Mouse (Mus musculus): ENCODE measurements around the gene Pfn1. TPM values are rescaled to one million over a fixed set of nuclear protein-coding genes. Genes with fewer than 3 reads are reported as not detected.

The Pfn1 gene
- polyA plus RNA-seq, 1 experiment from 2014 or later = 2,065 TPM

DNA sequence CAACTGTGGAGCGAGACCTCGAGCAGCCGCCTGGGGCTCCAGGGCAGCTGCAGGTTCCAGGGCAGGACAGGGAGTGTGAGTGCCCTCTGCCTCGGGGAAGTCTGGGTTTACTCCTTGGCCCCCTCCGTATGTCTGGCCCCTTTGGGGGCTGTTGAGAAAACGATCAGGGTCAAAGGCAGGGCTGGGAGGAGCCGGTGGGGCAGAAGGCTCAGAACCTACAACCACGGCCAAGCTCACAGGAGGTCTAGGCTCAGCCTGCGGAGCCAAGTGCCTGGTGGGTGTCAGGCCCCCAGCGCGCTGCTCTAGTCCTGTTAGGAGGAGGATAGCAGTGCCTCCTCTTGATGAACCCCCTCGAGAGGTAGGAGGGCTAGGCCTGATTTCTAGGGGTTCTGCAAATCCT lies 26.7 kb upstream of the Pfn1 start:
- Histone ChIP-seq H3K9ac (replicated peaks; ENCODE audit: low read depth, low read length) (no peak overlapping the region), H3K4me3 (ENCODE audit: low read depth, low read length) (no peak overlapping the region), H3K36me3 (ENCODE audit: control insufficient read depth, insufficient read depth, low read length) (peaks cover 37% of the 10 kb centered on the region), H3K4me1 (ENCODE audit: control insufficient read depth, insufficient read depth, low read length) (peaks cover 6% of the 10 kb centered on the region), H3K27me3 (ENCODE audit: control insufficient read depth, insufficient read depth, low read length) (no peaks in the 10 kb centered on the region), H3K4me2 (replicated peaks; ENCODE audit: low read depth, low read length) (no peak overlapping the region), H3K9me3 (ENCODE audit: control insufficient read depth, low read depth, low read length) (no peaks in the 10 kb centered on the region), H3K27ac (ENCODE audit: low read length) (no peak overlapping the region)
- 62% methylated on average over 12 of the region's 12 CpGs for WGBS
- no peak for ATAC-seq (ENCODE audit: insufficient number of reproducible peaks, insufficient read depth, low FRiP score, low read depth)

DNA sequence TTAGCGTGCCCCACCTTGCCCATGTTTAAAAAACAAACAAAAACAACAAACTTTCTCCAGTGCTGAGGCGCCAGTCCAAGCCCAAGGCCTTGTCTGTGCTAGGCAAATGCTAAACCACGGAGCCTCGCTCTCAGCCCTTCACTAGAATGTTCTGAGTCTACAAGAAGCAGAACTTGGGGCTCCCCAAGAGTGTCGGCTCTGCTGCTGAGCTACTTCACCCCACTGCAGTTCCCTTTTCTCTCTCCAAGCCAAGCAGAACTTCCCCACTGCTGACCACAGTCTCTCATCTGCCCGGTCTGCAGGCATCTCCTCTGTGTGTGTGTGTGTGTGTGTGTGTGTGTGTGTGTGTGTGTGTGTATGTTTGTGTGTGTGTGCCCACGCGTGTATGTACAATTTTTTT lies 25.4 kb upstream of the Pfn1 start:
- H3K36me3 ChIP-seq (ENCODE audit: control insufficient read depth, insufficient read depth, low read length) = peaks cover 47% of the 10 kb centered on the region
- no peak overlapping the region for H3K27ac ChIP-seq (ENCODE audit: low read length)
- 90% methylated on average over 8 of the region's 8 CpGs for WGBS
- H3K4me1 ChIP-seq (ENCODE audit: control insufficient read depth, insufficient read depth, low read length) = peaks cover 6% of the 10 kb centered on the region
- H3K4me3 ChIP-seq (ENCODE audit: low read depth, low read length) = no peak overlapping the region
- no peak for ATAC-seq (ENCODE audit: insufficient number of reproducible peaks, insufficient read depth, low FRiP score, low read depth)
- no peak overlapping the region for H3K9ac ChIP-seq (replicated peaks; ENCODE audit: low read depth, low read length)
- H3K9me3 ChIP-seq (ENCODE audit: control insufficient read depth, low read depth, low read length) = no peaks in the 10 kb centered on the region
- no peaks in the 10 kb centered on the region for H3K27me3 ChIP-seq (ENCODE audit: control insufficient read depth, insufficient read depth, low read length)
- no peak overlapping the region for H3K4me2 ChIP-seq (replicated peaks; ENCODE audit: low read depth, low read length)

DNA sequence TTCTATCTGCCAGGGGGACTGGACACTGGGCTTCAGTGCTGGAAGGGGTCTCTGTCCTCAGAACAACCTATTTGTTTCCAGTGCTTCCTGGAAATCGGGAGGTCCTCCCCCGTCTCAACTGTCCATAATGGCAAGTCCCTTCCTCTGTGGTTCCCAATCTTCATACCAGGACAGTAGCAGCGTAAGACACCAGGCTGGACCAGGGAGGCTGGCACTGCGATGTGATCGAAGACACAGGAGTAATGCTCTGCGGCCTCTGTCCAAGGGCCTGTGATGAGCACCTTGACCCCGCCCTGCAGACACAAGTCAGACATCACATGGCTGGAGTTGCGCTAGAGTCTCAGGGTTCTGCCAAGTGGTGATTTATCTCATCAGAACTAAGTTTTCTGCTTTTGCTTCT lies 24.9 kb upstream of the Pfn1 start:
- 91% methylated on average over 8 of the region's 8 CpGs for WGBS
- H3K36me3 ChIP-seq (ENCODE audit: control insufficient read depth, insufficient read depth, low read length) = peaks cover 44% of the 10 kb centered on the region
- no peak overlapping the region for H3K4me3 ChIP-seq (ENCODE audit: low read depth, low read length)
- no peak overlapping the region for H3K4me2 ChIP-seq (replicated peaks; ENCODE audit: low read depth, low read length)
- peaks cover 6% of the 10 kb centered on the region for H3K4me1 ChIP-seq (ENCODE audit: control insufficient read depth, insufficient read depth, low read length)
- ATAC-seq (ENCODE audit: insufficient number of reproducible peaks, insufficient read depth, low FRiP score, low read depth) = no peak
- no peak overlapping the region for H3K9ac ChIP-seq (replicated peaks; ENCODE audit: low read depth, low read length)
- H3K9me3 ChIP-seq (ENCODE audit: control insufficient read depth, low read depth, low read length) = no peaks in the 10 kb centered on the region
- no peaks in the 10 kb centered on the region for H3K27me3 ChIP-seq (ENCODE audit: control insufficient read depth, insufficient read depth, low read length)
- no peak overlapping the region for H3K27ac ChIP-seq (ENCODE audit: low read length)

DNA sequence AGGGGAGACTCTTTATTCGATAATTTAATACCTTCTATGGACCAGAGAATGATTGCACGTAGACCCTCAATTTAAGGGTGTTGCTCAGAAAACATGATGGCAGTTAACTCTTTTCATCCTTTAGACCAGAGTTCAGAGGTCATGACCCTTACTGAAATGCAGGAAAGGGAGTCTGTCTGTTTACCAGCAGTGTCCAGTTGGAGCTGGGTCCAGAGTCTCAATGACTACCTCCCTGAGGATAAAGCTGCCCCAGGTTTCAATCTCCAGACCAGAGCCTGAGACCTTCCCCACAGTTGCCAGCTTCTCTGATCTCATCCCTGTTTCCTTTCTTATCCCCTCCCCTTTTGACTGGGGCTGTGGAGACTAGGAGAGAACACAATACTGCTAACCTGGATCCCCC lies 24.1 kb upstream of the Pfn1 start:
- 82% methylated on average over 2 of the region's 2 CpGs for WGBS
- H3K9ac ChIP-seq (replicated peaks; ENCODE audit: low read depth, low read length) = no peak overlapping the region
- no peak overlapping the region for H3K27ac ChIP-seq (ENCODE audit: low read length)
- no peaks in the 10 kb centered on the region for H3K27me3 ChIP-seq (ENCODE audit: control insufficient read depth, insufficient read depth, low read length)
- no peaks in the 10 kb centered on the region for H3K9me3 ChIP-seq (ENCODE audit: control insufficient read depth, low read depth, low read length)
- H3K4me1 ChIP-seq (ENCODE audit: control insufficient read depth, insufficient read depth, low read length) = peaks cover 6% of the 10 kb centered on the region
- no peak overlapping the region for H3K4me3 ChIP-seq (ENCODE audit: low read depth, low read length)
- ATAC-seq (ENCODE audit: insufficient number of reproducible peaks, insufficient read depth, low FRiP score, low read depth) = no peak
- H3K36me3 ChIP-seq (ENCODE audit: control insufficient read depth, insufficient read depth, low read length) = peaks cover 44% of the 10 kb centered on the region
- no peak overlapping the region for H3K4me2 ChIP-seq (replicated peaks; ENCODE audit: low read depth, low read length)

DNA sequence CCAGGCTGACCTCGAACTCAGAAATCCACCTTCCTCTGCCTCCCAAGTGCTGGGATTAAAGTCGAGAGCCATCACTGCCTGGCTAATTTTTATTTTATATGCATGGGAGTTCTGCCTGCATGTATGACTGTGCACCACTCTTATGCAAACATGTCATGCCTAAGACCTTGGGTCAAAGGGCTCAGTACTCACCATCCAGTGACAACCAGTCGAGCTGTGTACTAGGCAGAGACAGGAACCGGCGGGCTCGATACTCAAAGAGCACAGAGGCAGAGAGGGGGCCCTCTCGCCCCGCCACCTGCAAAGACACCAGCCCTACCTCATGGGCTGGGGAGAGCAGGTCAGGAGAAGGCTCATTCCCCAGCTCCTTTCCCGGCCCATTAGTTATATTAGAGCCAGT lies 23.6 kb upstream of the Pfn1 start:
- Histone ChIP-seq H3K9ac (replicated peaks; ENCODE audit: low read depth, low read length) (no peak overlapping the region), H3K9me3 (ENCODE audit: control insufficient read depth, low read depth, low read length) (no peaks in the 10 kb centered on the region), H3K4me3 (ENCODE audit: low read depth, low read length) (no peak overlapping the region), H3K36me3 (ENCODE audit: control insufficient read depth, insufficient read depth, low read length) (peaks cover 44% of the 10 kb centered on the region), H3K27ac (ENCODE audit: low read length) (no peak overlapping the region), H3K27me3 (ENCODE audit: control insufficient read depth, insufficient read depth, low read length) (no peaks in the 10 kb centered on the region), H3K4me1 (ENCODE audit: control insufficient read depth, insufficient read depth, low read length) (peaks cover 6% of the 10 kb centered on the region), H3K4me2 (replicated peaks; ENCODE audit: low read depth, low read length) (no peak overlapping the region)
- ATAC-seq (ENCODE audit: insufficient number of reproducible peaks, insufficient read depth, low FRiP score, low read depth) = no peak
- WGBS = 76% methylated on average over 9 of the region's 9 CpGs

DNA sequence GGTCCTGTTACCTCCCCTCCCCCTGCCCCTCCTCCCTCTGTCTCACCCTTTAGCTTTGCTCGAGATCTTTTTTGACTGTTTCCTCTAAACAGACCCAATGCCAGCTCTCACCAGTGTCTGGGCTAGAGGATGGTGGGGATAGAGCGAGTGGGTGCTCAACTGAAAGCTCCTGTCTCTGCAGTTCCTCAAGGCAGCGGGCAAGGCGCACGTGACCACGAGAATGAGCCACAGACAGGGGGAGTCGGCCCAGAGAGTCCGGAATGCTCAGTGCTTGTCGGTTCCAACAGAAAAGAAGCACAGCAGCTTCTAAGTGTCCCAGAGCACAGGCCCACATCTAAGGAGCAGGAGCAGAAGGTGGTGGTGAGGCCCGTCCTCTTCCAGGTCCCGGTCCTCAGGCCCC lies 20.1 kb upstream of the Pfn1 start:
- H3K4me2 ChIP-seq (replicated peaks; ENCODE audit: low read depth, low read length) = no peak overlapping the region
- H3K9me3 ChIP-seq (ENCODE audit: control insufficient read depth, low read depth, low read length) = no peaks in the 10 kb centered on the region
- no peak overlapping the region for H3K9ac ChIP-seq (replicated peaks; ENCODE audit: low read depth, low read length)
- H3K27ac ChIP-seq (ENCODE audit: low read length) = no peak overlapping the region
- H3K4me1 ChIP-seq (ENCODE audit: control insufficient read depth, insufficient read depth, low read length) = peaks cover 12% of the 10 kb centered on the region
- peaks cover 30% of the 10 kb centered on the region for H3K36me3 ChIP-seq (ENCODE audit: control insufficient read depth, insufficient read depth, low read length)
- 67% methylated on average over 11 of the region's 11 CpGs for WGBS
- H3K27me3 ChIP-seq (ENCODE audit: control insufficient read depth, insufficient read depth, low read length) = no peaks in the 10 kb centered on the region
- ATAC-seq (ENCODE audit: insufficient number of reproducible peaks, insufficient read depth, low FRiP score, low read depth) = no peak
- H3K4me3 ChIP-seq (ENCODE audit: low read depth, low read length) = no peak overlapping the region

DNA sequence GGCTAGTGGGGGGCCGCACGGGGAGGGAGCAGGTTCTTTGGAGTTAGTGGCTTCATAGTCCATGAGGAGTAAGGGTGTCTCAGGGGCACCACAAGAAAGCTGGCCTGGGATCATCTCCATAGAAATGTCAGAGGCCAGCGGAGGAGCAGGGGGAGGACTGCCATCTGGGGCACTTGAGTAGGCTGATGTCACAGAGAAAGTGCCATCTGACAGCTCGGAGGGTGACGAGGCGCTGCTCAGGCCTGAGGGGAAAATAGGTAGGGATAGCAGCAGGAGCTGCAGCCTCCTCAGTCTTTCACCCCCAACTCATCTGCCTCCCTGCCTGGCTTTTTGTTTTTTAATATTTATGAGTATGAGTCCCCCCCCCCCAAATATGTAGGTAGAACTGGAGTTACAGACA lies 19.6 kb upstream of the Pfn1 start:
- H3K9ac ChIP-seq (replicated peaks; ENCODE audit: low read depth, low read length) = no peak overlapping the region
- no peaks in the 10 kb centered on the region for H3K9me3 ChIP-seq (ENCODE audit: control insufficient read depth, low read depth, low read length)
- no peak overlapping the region for H3K4me3 ChIP-seq (ENCODE audit: low read depth, low read length)
- peaks cover 27% of the 10 kb centered on the region for H3K36me3 ChIP-seq (ENCODE audit: control insufficient read depth, insufficient read depth, low read length)
- H3K4me2 ChIP-seq (replicated peaks; ENCODE audit: low read depth, low read length) = no peak overlapping the region
- H3K4me1 ChIP-seq (ENCODE audit: control insufficient read depth, insufficient read depth, low read length) = peaks cover 12% of the 10 kb centered on the region
- no peak overlapping the region for H3K27ac ChIP-seq (ENCODE audit: low read length)
- 85% methylated on average over 6 of the region's 6 CpGs for WGBS
- H3K27me3 ChIP-seq (ENCODE audit: control insufficient read depth, insufficient read depth, low read length) = no peaks in the 10 kb centered on the region
- no peak for ATAC-seq (ENCODE audit: insufficient number of reproducible peaks, insufficient read depth, low FRiP score, low read depth)

DNA sequence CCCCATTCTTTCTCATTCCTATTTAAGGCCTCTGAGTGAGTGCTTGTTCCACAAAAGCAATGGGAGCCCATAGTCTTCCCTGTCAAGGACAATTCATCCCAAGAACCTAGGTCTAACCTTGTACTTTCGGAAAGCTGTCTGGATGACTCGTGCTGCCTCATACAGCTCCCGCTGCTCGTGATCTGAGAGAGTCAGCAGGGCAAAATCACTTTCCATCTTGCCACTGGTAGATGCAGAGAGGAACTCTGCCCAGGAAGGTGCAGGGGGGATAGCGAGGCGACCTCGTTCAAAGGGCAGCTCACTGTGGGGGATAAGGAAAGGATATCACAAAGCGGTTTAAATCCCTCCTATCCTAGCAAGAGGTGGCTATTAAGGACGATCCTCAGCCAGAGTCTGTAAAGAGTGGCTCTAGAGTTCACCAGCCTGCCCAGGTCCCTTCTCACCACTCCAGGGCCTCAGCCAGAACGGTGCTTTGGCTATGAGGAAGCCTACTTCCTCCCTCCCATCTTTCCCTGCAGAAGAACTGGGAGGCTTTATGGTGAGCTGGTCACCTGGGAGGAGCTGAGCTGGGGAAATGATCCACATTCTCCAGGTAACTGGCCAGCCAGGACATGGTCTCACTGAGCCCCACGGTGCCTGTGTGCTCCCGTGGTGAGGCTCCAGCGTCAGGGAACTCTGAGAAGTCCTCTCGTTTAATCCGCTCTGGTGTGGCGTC lies 17.0 kb upstream of the Pfn1 start:
- H3K4me2 ChIP-seq (replicated peaks; ENCODE audit: low read depth, low read length) = 0 out of 2 replicates have a peak overlapping the region, but pooled peaks have one; percentile 81
- no peak overlapping the region for H3K9ac ChIP-seq (replicated peaks; ENCODE audit: low read depth, low read length)
- no peak for ATAC-seq (ENCODE audit: insufficient number of reproducible peaks, insufficient read depth, low FRiP score, low read depth)
- no peak overlapping the region for H3K27ac ChIP-seq (ENCODE audit: low read length)
- H3K36me3 ChIP-seq (ENCODE audit: control insufficient read depth, insufficient read depth, low read length) = peaks cover 19% of the 10 kb centered on the region
- peaks cover 19% of the 10 kb centered on the region for H3K4me1 ChIP-seq (ENCODE audit: control insufficient read depth, insufficient read depth, low read length)
- H3K27me3 ChIP-seq (ENCODE audit: control insufficient read depth, insufficient read depth, low read length) = no peaks in the 10 kb centered on the region
- WGBS = 84% methylated on average over 16 of the region's 16 CpGs
- H3K4me3 ChIP-seq (ENCODE audit: low read depth, low read length) = no peak overlapping the region
- H3K9me3 ChIP-seq (ENCODE audit: control insufficient read depth, low read depth, low read length) = no peaks in the 10 kb centered on the region

DNA sequence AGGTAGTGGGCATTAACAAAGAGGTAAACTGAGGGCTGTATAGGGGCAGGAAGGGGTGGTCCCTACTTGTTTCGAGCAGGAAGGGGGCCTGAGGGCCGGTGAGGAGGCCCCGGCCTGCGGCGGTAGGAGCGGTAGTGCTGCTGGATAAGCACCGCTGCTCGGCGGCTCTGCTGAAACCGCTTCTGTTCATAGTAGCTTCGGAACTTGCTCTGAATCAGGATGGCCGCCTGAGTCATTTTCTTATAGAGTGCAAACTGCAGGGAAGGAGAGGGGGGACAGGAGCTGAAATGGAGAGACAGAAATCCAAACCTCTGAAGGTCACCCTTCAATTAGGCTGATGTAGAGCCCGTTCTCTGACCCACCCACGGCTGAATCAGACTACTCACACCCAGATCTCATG lies 16.0 kb upstream of the Pfn1 start:
- no peaks in the 10 kb centered on the region for H3K9me3 ChIP-seq (ENCODE audit: control insufficient read depth, low read depth, low read length)
- ATAC-seq (ENCODE audit: insufficient number of reproducible peaks, insufficient read depth, low FRiP score, low read depth) = no peak
- WGBS = 42% methylated on average over 14 of the region's 14 CpGs

More for the DNA sequence above, 16.0 kb upstream of the Pfn1 start:
- peaks cover 19% of the 10 kb centered on the region for H3K4me1 ChIP-seq (ENCODE audit: control insufficient read depth, insufficient read depth, low read length)
- H3K27me3 ChIP-seq (ENCODE audit: control insufficient read depth, insufficient read depth, low read length) = no peaks in the 10 kb centered on the region
- peaks cover 9% of the 10 kb centered on the region for H3K36me3 ChIP-seq (ENCODE audit: control insufficient read depth, insufficient read depth, low read length)
- peak overlapping the region; percentile 65 for H3K9ac ChIP-seq (replicated peaks; ENCODE audit: low read depth, low read length)
- peak overlapping the region; percentile 81 for H3K4me2 ChIP-seq (replicated peaks; ENCODE audit: low read depth, low read length)
- peak overlapping the region; percentile 98 for H3K27ac ChIP-seq (ENCODE audit: low read length)
- peak overlapping the region; percentile 64 for H3K4me3 ChIP-seq (ENCODE audit: low read depth, low read length)

All from stomach, embryonic 14.5 days (tissue).